Mouse (Mus musculus) skeletal muscle tissue, postnatal 0 days (tissue): ENCODE measurements around the gene H2al2a. TPM values are rescaled to one million over a fixed set of nuclear protein-coding genes. Genes with fewer than 3 reads are reported as not detected.

ENCODE experiments used
- polyA plus RNA-seq: library from polyadenylated mRNA; unstranded; fragments of >200 nt; fragmentation: Nextera tagmentation; extraction: Ambion mirVana; gene quantifications from 2 replicates; pipeline ENCODE4 v1.2.1, GENCODE M21; 2015

Gene H2al2a
- polyA plus RNA-seq = not detected in 2 replicates

DNA sequence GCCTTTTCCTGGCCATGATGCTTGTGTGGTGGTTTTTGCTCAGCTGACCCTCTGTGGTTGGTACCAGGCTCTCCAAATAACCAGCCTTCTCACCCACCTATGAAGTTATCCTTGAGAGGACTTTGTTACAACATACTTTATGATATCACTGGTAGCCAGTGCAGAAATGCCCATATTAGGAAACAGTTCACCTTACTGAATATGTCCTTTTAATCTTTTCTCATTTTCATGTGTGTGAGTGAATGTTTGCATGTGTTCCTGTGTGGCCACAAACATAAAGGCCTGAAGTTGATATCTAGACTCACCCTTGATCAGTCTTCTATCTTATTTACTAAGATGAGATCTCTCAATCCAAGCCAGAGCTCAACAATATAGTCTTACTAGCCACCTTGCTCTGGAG, at the start of gene H2al2a:
H2al2a (minus strand) TSS at position 101 of the 400 bp plus-strand sequence.

DNA sequence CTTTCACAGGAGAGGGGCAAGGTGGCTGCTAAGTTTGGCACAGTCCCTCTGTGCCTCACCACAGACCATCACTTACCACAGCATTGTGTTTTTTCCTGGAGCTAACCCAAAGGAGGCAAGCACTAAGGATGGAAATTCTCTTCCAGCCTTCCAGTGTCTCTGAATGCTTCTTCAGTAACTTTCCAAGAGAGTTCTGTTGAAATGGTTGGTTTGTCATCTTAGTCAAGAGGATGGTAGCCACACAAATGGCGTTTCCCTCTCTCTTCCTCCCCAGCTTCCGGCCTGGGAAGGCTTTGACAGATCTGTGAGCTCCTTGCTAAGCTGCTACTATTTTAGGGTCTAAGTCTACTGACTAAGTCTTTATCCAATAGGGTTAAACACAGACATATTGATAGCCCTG, 40.7 kb upstream of the H2al2a start, which contains the start of gene A930004D18Rik:
A930004D18Rik (minus strand) TSS at position 247 of the 400 bp plus-strand sequence.

Other genes with a start within 250 kb of the H2al2a start
- 5.3 and 5.8 TPM in 2 replicates for gene A930004D18Rik, start 40.8 kb upstream of the H2al2a start, polyA plus RNA-seq
- gene Skida1, start 52.1 kb upstream of the H2al2a start, polyA plus RNA-seq = 1.7 and 2.0 TPM in 2 replicates
- gene Mllt10, start 58.3 kb upstream of the H2al2a start, polyA plus RNA-seq = 18.8 TPM in 2 replicates